Mouse (Mus musculus): ENCODE data around the gene Usp38.

Gene Usp38

GRCm38 (mm10) chr8:80961937-80962591 lies 52.7 kb downstream of the Usp38 start:
- no peak for DNase-seq (ENCODE audit: low read depth, low spot score)

- no peak for DNase-seq (ENCODE audit: low read depth, low spot score)
Observed at GRCm38 (mm10) chr8:80961070-80961609, 53.6 kb downstream of the Usp38 start.

- DNase-seq (ENCODE audit: low read depth, low spot score): no peak
Observed at GRCm38 (mm10) chr8:80959588-80960268, 55.0 kb downstream of the Usp38 start.

- no peak for DNase-seq (ENCODE audit: low read depth, low spot score)
Observed at GRCm38 (mm10) chr8:80957776-80958175, 57.0 kb downstream of the Usp38 start.

- no peak for DNase-seq (ENCODE audit: low read depth, low spot score)
Observed at GRCm38 (mm10) chr8:80952973-80953372, 61.8 kb downstream of the Usp38 start.

GRCm38 (mm10) chr8:80952235-80952915 lies 62.4 kb downstream of the Usp38 start:
- no peak for DNase-seq (ENCODE audit: low read depth, low spot score)

- DNase-seq (ENCODE audit: low read depth, low spot score): no peak
Observed at GRCm38 (mm10) chr8:80948405-80949183, 66.1 kb downstream of the Usp38 start.

- no peak for DNase-seq (ENCODE audit: low read depth, low spot score)
Observed at GRCm38 (mm10) chr8:80943742-80944141, 71.0 kb downstream of the Usp38 start.

- DNase-seq (ENCODE audit: low read depth, low spot score): no peak
Observed at GRCm38 (mm10) chr8:80941621-80942020, 73.1 kb downstream of the Usp38 start.

- no peak for DNase-seq (ENCODE audit: low read depth, low spot score)
Observed at GRCm38 (mm10) chr8:80937814-80938650, 76.7 kb downstream of the Usp38 start.
